Mouse (Mus musculus): Measurements from ENCODE around the gene Nox3. TPM values are rescaled to one million over a fixed set of nuclear protein-coding genes. Genes with fewer than 3 reads are reported as not detected.

Nox3 gene
- total RNA-seq (2023): not detected

GRCm38 (mm10) chr17:3696161-3696560 lies at the start of gene Nox3:
Nox3 (minus strand) TSS chr17:3696261.

Other genes with a start within 250 kb of the Nox3 start
- not detected for gene Cldn20, start 163.7 kb downstream of the Nox3 start, total RNA-seq (2023)
- gene Tfb1m, start 138.5 kb downstream of the Nox3 start, total RNA-seq (2023): 10 to 100 TPM in 1 of 2 experiments, 1 to 10 TPM in 1; 9.6 to 10.4 TPM

Measured in B cell, adult 67 days (primary cell).